Mouse (Mus musculus) lung, postnatal 0 days (tissue): Measurements from ENCODE around the gene Skap1.

Experiments used
- CTCF ChIP-seq: IDR thresholded peaks from 2 replicates; pipeline ENCODE4 v1.5.1; 2016; ENCODE audit warnings: antibody characterized with exemption, mild to moderate bottlenecking
- EP300 ChIP-seq: IDR thresholded peaks from 2 replicates; pipeline ENCODE4 v1.6.1; 2016; ENCODE audit warnings: antibody characterized with exemption, mild to moderate bottlenecking, control low read depth

DNA sequence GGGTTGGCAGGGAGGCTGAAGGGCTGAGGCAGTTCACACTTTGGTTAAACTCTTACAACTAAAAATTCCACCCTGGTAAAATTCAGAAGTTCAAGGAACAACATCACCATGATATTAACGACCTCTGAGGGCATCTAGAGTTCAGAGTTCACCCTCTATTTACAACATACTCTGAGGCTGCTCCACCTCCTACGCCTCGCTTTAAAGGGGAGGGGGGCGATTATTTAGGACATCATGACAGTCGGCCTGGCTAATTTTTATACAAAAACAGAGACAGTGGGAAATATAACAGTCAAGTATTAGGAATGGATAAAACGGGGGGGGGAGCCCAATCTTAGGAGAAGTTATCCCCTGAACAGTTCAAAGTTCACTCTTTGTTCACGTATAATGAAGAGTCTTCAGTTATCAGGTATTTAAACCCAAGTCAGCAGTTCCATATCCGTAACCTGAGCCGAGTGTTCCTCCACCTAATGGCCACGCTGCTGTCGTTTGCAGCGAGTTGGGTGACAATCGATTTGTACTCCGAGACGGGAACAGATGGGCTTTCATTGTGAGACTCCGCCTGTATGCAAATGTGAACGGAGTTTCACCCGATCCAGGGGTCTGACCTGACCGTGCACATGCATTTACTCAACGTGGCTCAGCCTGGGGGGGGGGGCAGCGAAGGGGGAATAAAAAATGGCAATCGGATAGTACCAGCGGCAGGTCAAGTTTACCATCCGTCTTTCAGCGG is 114.3 kb downstream of the Skap1 start:
- TF ChIP-seq CTCF (no peak), EP300 (no peak)
